Mouse (Mus musculus) CH12.LX (cell line): ENCODE data around the gene Cntn2. TPM values are rescaled to one million over a fixed set of nuclear protein-coding genes. Genes with fewer than 3 reads are reported as not detected.

Source experiments
- DNase-seq: peaks from one replicate; pipeline ENCODE4 v3.0.0-alpha.2; 2013; ENCODE audit errors: extremely low read depth
- H3K27ac ChIP-seq: 2 replicates; pipeline ENCODE4 v1.5.1; 2012; ENCODE audit warnings: low read depth, mild to moderate bottlenecking, control low read depth, moderate library complexity; ENCODE audit not compliant: insufficient read depth
- H3K27me3 ChIP-seq: replicated peaks from 2 replicates; pipeline ENCODE3; 2012; ENCODE audit warnings: inconsistent platforms
- H3K36me3 ChIP-seq, 2 experiments: replicated peaks in 1 of 2; 2 replicates each; pipeline versions ENCODE3 to v1.6.1; 2012; ENCODE audit warnings: inconsistent platforms in 1 of 2, low read length in 1 of 2, mild to moderate bottlenecking in 1 of 2, mixed read lengths in 1 of 2, moderate library complexity in 1 of 2; ENCODE audit not compliant: control insufficient read depth in 1 of 2, insufficient read depth in 1 of 2
- H3K4me1 ChIP-seq, 2 experiments: 2 replicates each; pipeline ENCODE4 v1.6.1; 2012; ENCODE audit warnings: inconsistent platforms in 1 of 2, moderate library complexity in 1 of 2; ENCODE audit not compliant: insufficient read depth in 2 of 2, control insufficient read depth in 1 of 2
- H3K4me2 ChIP-seq: 2 replicates; pipeline ENCODE4 v1.6.1; 2012; ENCODE audit warnings: low read depth, mild to moderate bottlenecking, control low read depth; ENCODE audit not compliant: poor library complexity, insufficient read depth, severe bottlenecking
- H3K4me3 ChIP-seq, 3 experiments: fragments of 150-350 bp in 1 of 3; sonication (generic) in 1 of 3; replicated peaks in 1 of 3; 2 replicates each; pipeline versions ENCODE3 to v1.5.1; 2011 to 2012; ENCODE audit warnings: low read depth in 2 of 3, low read length in 2 of 3, mild to moderate bottlenecking in 2 of 3, moderate library complexity in 2 of 3, control low read depth in 1 of 3, improper control_type of control experiment in 1 of 3, inconsistent platforms in 1 of 3, mixed read lengths in 1 of 3; ENCODE audit not compliant: poor library complexity in 1 of 3
- H3K79me2 ChIP-seq: replicated peaks from 2 replicates; pipeline ENCODE4 v1.6.1; 2012; ENCODE audit warnings: mild to moderate bottlenecking, moderate library complexity; ENCODE audit not compliant: control insufficient read depth, poor library complexity, insufficient read depth, severe bottlenecking; ENCODE audit errors: extremely low read depth
- H3K9ac ChIP-seq: 2 replicates; pipeline ENCODE4 v1.6.1; 2012; ENCODE audit warnings: low read depth, mild to moderate bottlenecking, control low read depth, moderate library complexity; ENCODE audit not compliant: insufficient read depth
- H3K9me3 ChIP-seq: replicated peaks from 2 replicates; pipeline ENCODE3; 2012; ENCODE audit warnings: low read length, inconsistent platforms, mixed read lengths
- BHLHE40 ChIP-seq: IDR thresholded peaks from 2 replicates; pipeline ENCODE4 v1.6.1; 2011; ENCODE audit warnings: mild to moderate bottlenecking, low read depth, low read length, improper control_type of control experiment
- ELF1 ChIP-seq: IDR thresholded peaks from 2 replicates; pipeline ENCODE4 v1.6.1; 2014; ENCODE audit warnings: low read depth, mild to moderate bottlenecking, inconsistent platforms, low read length, improper control_type of control experiment
- ETS1 ChIP-seq: conservative IDR thresholded peaks from 2 replicates; pipeline ENCODE4 v1.6.1; 2012; ENCODE audit warnings: low read depth, mild to moderate bottlenecking, inconsistent platforms, low read length, improper control_type of control experiment, moderate library complexity
- HCFC1 ChIP-seq: IDR thresholded peaks from 2 replicates; pipeline ENCODE4 v1.6.1; 2012; ENCODE audit warnings: low read depth, mild to moderate bottlenecking, inconsistent platforms, low read length, improper control_type of control experiment
- IRF4 ChIP-seq: IDR thresholded peaks from 2 replicates; pipeline ENCODE4 v1.6.1; 2014; ENCODE audit warnings: low read depth, mild to moderate bottlenecking, inconsistent platforms, low read length, improper control_type of control experiment
- JUN ChIP-seq: IDR thresholded peaks from 2 replicates; pipeline ENCODE4 v1.6.1; 2011; ENCODE audit warnings: low read depth, mild to moderate bottlenecking, low read length, improper control_type of control experiment, moderate library complexity; ENCODE audit not compliant: insufficient read depth
- KAT2A ChIP-seq: IDR thresholded peaks from 2 replicates; pipeline ENCODE4 v1.6.1; 2012; ENCODE audit warnings: low read length, improper control_type of control experiment, inconsistent platforms; ENCODE audit not compliant: insufficient replicate concordance
- MAZ ChIP-seq: IDR thresholded peaks from 2 replicates; pipeline ENCODE4 v1.6.1; 2012; ENCODE audit warnings: low read depth, mild to moderate bottlenecking, inconsistent platforms, low read length, improper control_type of control experiment, moderate library complexity
- POLR2AphosphoS2 ChIP-seq: IDR thresholded peaks from 2 replicates; pipeline ENCODE4 v1.6.1; 2011; ENCODE audit warnings: low read depth, low read length, improper control_type of control experiment
- RAD21 ChIP-seq: IDR thresholded peaks from 2 replicates; pipeline ENCODE4 v1.6.1; 2011; ENCODE audit warnings: low read depth, mild to moderate bottlenecking, low read length, improper control_type of control experiment, moderate library complexity
- RCOR1 ChIP-seq: conservative IDR thresholded peaks from 2 replicates; pipeline ENCODE4 v1.6.1; 2012; ENCODE audit warnings: low read depth, mild to moderate bottlenecking, inconsistent platforms, low read length, improper control_type of control experiment
- SMC3 ChIP-seq: IDR thresholded peaks from 2 replicates; pipeline ENCODE4 v1.6.1; 2011; ENCODE audit warnings: low read depth, low read length, improper control_type of control experiment
- USF1 ChIP-seq: IDR thresholded peaks from 2 replicates; pipeline ENCODE4 v1.6.1; 2014; ENCODE audit warnings: low read depth, mild to moderate bottlenecking, inconsistent platforms, low read length, improper control_type of control experiment
- USF2 ChIP-seq: conservative IDR thresholded peaks from 2 replicates; pipeline ENCODE4 v1.6.1; 2011; ENCODE audit warnings: low read depth, low read length, improper control_type of control experiment
- ZC3H11A ChIP-seq: IDR thresholded peaks from 2 replicates; pipeline ENCODE4 v1.6.1; 2012; ENCODE audit warnings: low read depth, mild to moderate bottlenecking, inconsistent platforms, low read length, improper control_type of control experiment
- ZKSCAN1 ChIP-seq: IDR thresholded peaks from 2 replicates; pipeline ENCODE4 v1.6.1; 2012; ENCODE audit warnings: low read depth, inconsistent platforms, low read length, improper control_type of control experiment, borderline replicate concordance
- dilution Hi-C: fragments of 300-500 bp; cut with MboI; formaldehyde crosslinking; loops from 2 replicates; pipeline ENCODE4 v1.14.3; 2020; ENCODE audit warnings: low sequenced_read_pairs; ENCODE audit not compliant: extremely low pct_unique_long_range_greater_than_20kb, extremely low pct_ligation_motif_present
- in situ Hi-C: fragments of 300-500 bp; cut with MboI; formaldehyde crosslinking; loops from 3 replicates; pipeline ENCODE4 v1.14.3; 2019; ENCODE audit warnings: low sequenced_read_pairs, low pct_ligation_motif_present, low pct_unique_long_range_greater_than_20kb, mixed read lengths
- polyA plus RNA-seq: library from polyadenylated mRNA; unstranded; fragments of >175 nt; gene quantifications from 2 replicates; pipeline ENCODE4 v1.2.1, GENCODE M21; 2012; ENCODE audit warnings: low read depth; ENCODE audit not compliant: insufficient read length
- total RNA-seq, 2 experiments: library from RNA; depleted of rRNA; stranded (reverse); fragments of 300-350 nt in 1 of 2; fragments of >200 nt in 1 of 2; gene quantifications; 2 replicates each; pipeline ENCODE4 v1.2.3; 2012 to 2014

Cntn2 gene
- total and polyA plus RNA-seq, 3 experiments = 0.04 to 0.05 (median 0.04) TPM

DNA sequence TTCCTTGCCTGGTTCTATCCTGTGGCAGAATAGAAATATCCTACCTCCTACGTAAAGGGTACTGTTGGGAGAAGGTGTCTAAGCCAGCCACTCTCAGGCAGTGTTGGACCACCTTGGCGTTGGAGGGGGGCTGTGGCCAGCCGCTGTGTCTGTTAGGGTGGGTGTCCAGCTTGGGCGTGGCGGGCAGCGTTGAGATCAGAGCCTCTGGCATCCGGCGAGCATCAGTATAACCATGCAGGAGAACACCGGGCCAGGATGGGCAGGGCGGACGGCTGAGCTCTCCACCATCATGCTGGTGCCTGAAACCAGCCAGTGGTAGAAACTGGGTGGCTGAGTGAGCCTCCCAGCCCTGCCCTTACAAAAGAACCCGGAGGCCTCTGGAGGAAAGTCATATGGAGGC, 27.7 kb downstream of the Cntn2 start:
- H3K27me3 ChIP-seq = peaks cover 43% of the 10 kb centered on the region
- dilution Hi-C loops = no loop called here

DNA sequence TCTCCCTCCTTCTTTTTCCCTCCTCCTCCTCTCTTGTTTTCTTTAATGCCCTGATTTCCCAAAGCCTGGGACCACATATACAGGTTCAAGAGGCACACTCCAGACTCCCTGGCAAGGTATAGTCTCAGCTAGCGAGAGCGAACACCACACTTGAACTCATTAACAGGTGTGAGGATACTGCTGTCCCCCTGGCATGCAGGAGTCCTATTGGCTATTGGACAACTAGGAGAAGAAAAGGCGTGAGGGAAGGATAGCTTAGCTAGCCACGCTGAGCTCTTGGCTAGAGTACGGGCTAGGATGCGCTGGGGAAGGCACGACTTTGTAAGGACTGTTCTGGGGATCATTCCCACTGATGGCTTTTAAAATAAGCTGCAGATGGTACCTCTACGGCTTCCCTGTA, 30.9 kb downstream of the Cntn2 start:
- no peaks in the 10 kb centered on the region for H3K9me3 ChIP-seq
- in situ Hi-C loops = no loop called here
- DNase-seq = no peak
- H3K27ac ChIP-seq = no peak overlapping the region
- H3K4me1 ChIP-seq = no peaks in the 10 kb centered on the region
- H3K4me2 ChIP-seq = no peak overlapping the region
- dilution Hi-C loops = no loop called here
- TF ChIP-seq ETS1 = no peak
- no peak overlapping the region for H3K9ac ChIP-seq
- peaks cover 13 to 27% of the 10 kb centered on the region in 2 experiments for H3K36me3 ChIP-seq
- H3K4me3 ChIP-seq = no peak overlapping the region
- peaks cover 21% of the 10 kb centered on the region for H3K27me3 ChIP-seq
- no peaks in the 10 kb centered on the region for H3K79me2 ChIP-seq

More for the DNA sequence above, 27.7 kb downstream of the Cntn2 start:
- no peaks in the 10 kb centered on the region for H3K4me1 ChIP-seq
- H3K9ac ChIP-seq = no peak overlapping the region
- no peak for DNase-seq
- no peak for TF ChIP-seq BHLHE40
- TF ChIP-seq USF2 = no peak
- no peak for TF ChIP-seq RAD21
- TF ChIP-seq ETS1 = no peak
- TF ChIP-seq USF1 = no peak
- TF ChIP-seq JUN = no peak
- TF ChIP-seq POLR2AphosphoS2 = no peak
- no peak for TF ChIP-seq RCOR1
- no peak for TF ChIP-seq KAT2A
- no peak for TF ChIP-seq SMC3
- TF ChIP-seq ELF1 = no peak
- no peak for TF ChIP-seq ZC3H11A
- TF ChIP-seq ZKSCAN1 = no peak
- no peak for TF ChIP-seq HCFC1
- TF ChIP-seq MAZ = no peak
- TF ChIP-seq IRF4 = no peak
- no peaks in the 10 kb centered on the region for H3K9me3 ChIP-seq
- no peak overlapping the region for H3K27ac ChIP-seq
- H3K79me2 ChIP-seq = no peaks in the 10 kb centered on the region
- H3K36me3 ChIP-seq = no peaks in the 10 kb centered on the region
- no peak overlapping the region for H3K4me2 ChIP-seq
- no peak overlapping the region for H3K4me3 ChIP-seq
- in situ Hi-C loops = no loop called here
